9 mouse cellular contexts compared by ENCODE assay signal in the genomic region with DNA sequence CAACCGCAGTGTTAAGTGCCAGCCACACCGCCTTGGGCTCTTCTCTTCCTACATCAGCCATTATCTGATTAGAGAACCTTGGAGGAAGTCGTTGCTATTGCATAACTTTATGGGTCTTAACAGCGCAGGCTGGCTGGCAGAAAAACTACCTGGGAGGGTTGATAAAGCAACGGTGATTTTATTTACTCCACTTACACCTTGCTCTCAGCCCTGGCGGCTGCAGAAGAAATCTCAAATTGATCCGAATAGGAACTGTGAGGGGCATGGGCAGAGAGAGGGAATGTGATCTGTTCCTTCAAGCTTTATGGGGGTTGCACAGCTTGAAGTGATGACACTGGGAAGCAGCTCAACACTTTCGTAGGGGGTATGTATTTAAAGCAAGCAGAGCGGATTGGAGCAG.
DNase-seq lines count a peak whose midpoint lies in the region; ATAC-seq lines count a peak whose summit lies in the region.
"Had no signal": no experiment of that assay in that cellular context is flagged by ENCODE, and none has a peak within 500 bp of the region (broad histone marks: within the 10 kb centered on the region; RNA-seq: fewer than 3 reads in every experiment).

No protein-coding gene starts in this region.

- WGBS in kidney, embryonic 15.5 days = 7% methylated on average over 9 of the region's 9 CpGs
- 35% methylated on average over 9 of the region's 9 CpGs for WGBS in hindbrain, embryonic 16.5 days
- WGBS in neural tube, embryonic 12.5 days = 7% methylated on average over 9 of the region's 9 CpGs

- peak overlapping the region; percentile 86 for H3K27ac ChIP-seq in kidney, embryonic 15.5 days
- H3K27ac ChIP-seq in hindbrain, embryonic 16.5 days (ENCODE audit: low read depth, low read length) = peak overlapping the region; percentile 2
- H3K27ac ChIP-seq in neural tube, embryonic 12.5 days = peak overlapping the region; percentile 59; the same call in 1 of the 2 replicates
- H3K27ac ChIP-seq: embryonic facial prominence, embryonic 15.5 days; midbrain, embryonic 12.5 days had no signal

- peak overlapping the region; percentile 46 for H3K4me2 ChIP-seq in kidney, embryonic 15.5 days
- H3K4me2 ChIP-seq in hindbrain, embryonic 16.5 days (ENCODE audit: low read length) = peak overlapping the region; percentile 15
- H3K4me2 ChIP-seq in neural tube, embryonic 12.5 days (replicated peaks) = peak overlapping the region; percentile 53
- H3K4me2 ChIP-seq: embryonic facial prominence, embryonic 15.5 days had no signal

- no peaks in the 10 kb centered on the region for H3K36me3 ChIP-seq in kidney, embryonic 15.5 days
- no peaks in the 10 kb centered on the region for H3K36me3 ChIP-seq in hindbrain, embryonic 16.5 days (ENCODE audit: control insufficient read depth, insufficient read depth, low read length)
- no peaks in the 10 kb centered on the region for H3K36me3 ChIP-seq in neural tube, embryonic 12.5 days
- H3K36me3 ChIP-seq: embryonic facial prominence, embryonic 15.5 days; midbrain, embryonic 12.5 days had no signal

- peaks cover 42% of the 10 kb centered on the region for H3K4me1 ChIP-seq in kidney, embryonic 15.5 days
- H3K4me1 ChIP-seq in hindbrain, embryonic 16.5 days (ENCODE audit: control insufficient read depth, insufficient read depth, low read depth, low read length) = peaks cover 8% of the 10 kb centered on the region; the same call in 1 of the 2 replicates
- peaks cover 51% of the 10 kb centered on the region for H3K4me1 ChIP-seq in neural tube, embryonic 12.5 days

- no peak overlapping the region for H3K9ac ChIP-seq in kidney, embryonic 15.5 days
- H3K9ac ChIP-seq in hindbrain, embryonic 16.5 days (ENCODE audit: low read depth, low read length) = 0 out of 2 replicates have a peak overlapping the region, but pooled peaks have one; percentile 10
- peak overlapping the region; percentile 41; the same call in 1 of the 2 replicates for H3K9ac ChIP-seq in neural tube, embryonic 12.5 days
- H3K9ac ChIP-seq: embryonic facial prominence, embryonic 15.5 days; midbrain, embryonic 12.5 days had no signal

- H3K4me3 ChIP-seq in kidney, embryonic 15.5 days (replicated peaks) = no peak overlapping the region
- H3K4me3 ChIP-seq in hindbrain, embryonic 16.5 days (ENCODE audit: low read length) = no peak overlapping the region
- H3K4me3 ChIP-seq in neural tube, embryonic 12.5 days = peak overlapping the region; percentile 13
- H3K4me3 ChIP-seq: embryonic facial prominence, embryonic 15.5 days; midbrain, embryonic 12.5 days had no signal

- no peak for DNase-seq in kidney, adult 11 months
- no peak for DNase-seq in layer of hippocampus, adult 8-10 months (ENCODE audit: low spot score in 2 of 2)
- no peak for DNase-seq in thymus, adult 18-20 months

- H3K9me3 ChIP-seq in kidney, embryonic 15.5 days (replicated peaks) = no peaks in the 10 kb centered on the region
- no peaks in the 10 kb centered on the region for H3K9me3 ChIP-seq in hindbrain, embryonic 16.5 days (ENCODE audit: control insufficient read depth, low read length)
- H3K9me3 ChIP-seq in neural tube, embryonic 12.5 days = no peaks in the 10 kb centered on the region
- H3K9me3 ChIP-seq: embryonic facial prominence, embryonic 15.5 days; midbrain, embryonic 12.5 days had no signal

- 0 out of 2 replicates have a peak, but pooled peaks cover 3% of the 10 kb centered on the region for H3K27me3 ChIP-seq in kidney, embryonic 15.5 days
- no peaks in the 10 kb centered on the region for H3K27me3 ChIP-seq in hindbrain, embryonic 16.5 days (replicated peaks; ENCODE audit: control insufficient read depth, insufficient read depth, low read length)
- H3K27me3 ChIP-seq in neural tube, embryonic 12.5 days (replicated peaks) = no peaks in the 10 kb centered on the region

- ATAC-seq in kidney, embryonic 15.5 days (replicated peaks; ENCODE audit: low FRiP score) = no peak
- peak; percentile 80 for ATAC-seq in common myeloid progenitor, adult 5-6 weeks (replicated peaks; ENCODE audit: low read depth, poor library complexity, severe bottlenecking)
- peak; percentile 47 for ATAC-seq in hindbrain, embryonic 16.5 days
- ATAC-seq in neural tube, embryonic 12.5 days (ENCODE audit: low FRiP score, low read depth) = peak; percentile 33; the same call in 1 of the 2 replicates

Comparison
In these comparisons a context has a peak if more than half of its experiments do, and no peak if none do; other contexts are left out.
1. H3K27ac ChIP-seq: peak in every context shown above with its lines; median percentile 86 in kidney, embryonic 15.5 days; 59 in neural tube, embryonic 12.5 days; 2 in hindbrain, embryonic 16.5 days.